Mouse (Mus musculus) small intestine, adult 2 months (tissue): Measurements from ENCODE around the gene Cdh23.

ENCODE experiments used
- CTCF ChIP-seq: fragments of 200-500 bp; IDR thresholded peaks from 2 replicates; pipeline ENCODE4 v1.5.1; 2012; ENCODE audit warnings: low read depth, mild to moderate bottlenecking, control low read depth, inconsistent platforms, low read length, moderate library complexity, mixed read lengths; ENCODE audit not compliant: insufficient replicate concordance, insufficient read length; ENCODE audit errors: extremely low read depth
- POLR2A ChIP-seq: fragments of 200-500 bp; IDR thresholded peaks from 2 replicates; pipeline ENCODE4 v1.6.1; 2012; ENCODE audit warnings: low read depth, mild to moderate bottlenecking, control low read depth, inconsistent platforms, low read length, moderate library complexity

GRCm38 (mm10) chr10:60566369-60567037 lies 129.8 kb downstream of the Cdh23 start:
- TF ChIP-seq CTCF (no peak), POLR2A (no peak)
